8 mouse cellular contexts compared by ENCODE assay signal in the genomic region with DNA sequence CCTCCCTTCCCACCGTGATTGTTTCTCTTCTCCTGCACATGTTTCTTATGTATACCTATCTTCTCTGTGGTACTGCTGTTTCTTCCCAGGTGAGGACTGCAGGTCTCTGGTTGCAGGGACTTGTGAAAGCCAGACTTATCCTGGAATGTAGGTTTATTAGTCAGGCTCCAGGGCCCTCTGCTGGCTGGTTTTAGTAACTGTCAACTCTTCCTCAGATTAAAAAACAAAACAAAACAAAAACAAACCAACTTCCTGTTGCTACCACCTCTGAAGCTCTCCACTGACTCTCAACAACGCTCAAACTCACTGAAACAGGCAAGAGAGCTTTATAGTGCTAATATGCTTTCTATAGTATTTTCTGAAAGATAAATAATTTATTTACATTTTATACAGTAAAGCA.
DNase-seq lines count a peak whose midpoint lies in the region; TF ChIP-seq lines count a peak whose summit lies in the region.

No protein-coding gene starts in this region.

- H3K27ac ChIP-seq in layer of hippocampus, adult 2 months = peak overlapping the region; percentile 33; the same call in 1 of the 2 replicates

- H3K4me3 ChIP-seq in layer of hippocampus, adult 2 months = no peak overlapping the region

- DNase-seq in adrenal gland, postnatal 14 days = peak; percentile 24
- DNase-seq in adrenal gland, postnatal 4 days (ENCODE audit: low spot score in 2 of 2) = no peak
- peak in 1 of 2 experiments; percentile 33 for DNase-seq in layer of hippocampus, adult 2 months (ENCODE audit: low spot score in 2 of 2)
- no peak for DNase-seq in layer of hippocampus, postnatal 36 days
- DNase-seq in adipocyte (ENCODE audit: low spot score) = peak; percentile 35
- DNase-seq in mesoderm, embryonic 11.5 days (ENCODE audit: low read depth, low spot score) = peak; percentile 43
- no peak for DNase-seq in heart, adult 11 months
- DNase-seq in layer of hippocampus, adult 8-10 months (ENCODE audit: low spot score in 2 of 2) = no peak

- TF ChIP-seq CTCF in layer of hippocampus, adult 2 months (conservative IDR thresholded peaks at IDR 0.05) = peak; percentile 81

Comparison
In these comparisons a context has a peak if more than half of its experiments do, and no peak if none do; other contexts are left out.
1. DNase-seq: peak in adrenal gland, postnatal 14 days (single experiment), adipocyte (single experiment) and mesoderm, embryonic 11.5 days (single experiment); none in adrenal gland, postnatal 4 days (0 of 2), layer of hippocampus, postnatal 36 days (0 of 2), heart, adult 11 months (single experiment) and layer of hippocampus, adult 8-10 months (0 of 2).